Mouse (Mus musculus) cortical plate, adult 2 months (tissue): ENCODE measurements around the gene Eno2.

Experiments used
- CTCF ChIP-seq: fragments of 200-500 bp; IDR thresholded peaks from 2 replicates; pipeline ENCODE4 v1.5.1; 2011; ENCODE audit warnings: mild to moderate bottlenecking, control low read depth, low read length; ENCODE audit not compliant: insufficient read depth; ENCODE audit errors: extremely low read depth
- POLR2A ChIP-seq: fragments of 200-500 bp; IDR thresholded peaks from 2 replicates; pipeline ENCODE4 v1.6.1; 2011; ENCODE audit warnings: mild to moderate bottlenecking, low read length, control low read depth; ENCODE audit not compliant: insufficient read depth; ENCODE audit errors: extremely low read depth

DNA sequence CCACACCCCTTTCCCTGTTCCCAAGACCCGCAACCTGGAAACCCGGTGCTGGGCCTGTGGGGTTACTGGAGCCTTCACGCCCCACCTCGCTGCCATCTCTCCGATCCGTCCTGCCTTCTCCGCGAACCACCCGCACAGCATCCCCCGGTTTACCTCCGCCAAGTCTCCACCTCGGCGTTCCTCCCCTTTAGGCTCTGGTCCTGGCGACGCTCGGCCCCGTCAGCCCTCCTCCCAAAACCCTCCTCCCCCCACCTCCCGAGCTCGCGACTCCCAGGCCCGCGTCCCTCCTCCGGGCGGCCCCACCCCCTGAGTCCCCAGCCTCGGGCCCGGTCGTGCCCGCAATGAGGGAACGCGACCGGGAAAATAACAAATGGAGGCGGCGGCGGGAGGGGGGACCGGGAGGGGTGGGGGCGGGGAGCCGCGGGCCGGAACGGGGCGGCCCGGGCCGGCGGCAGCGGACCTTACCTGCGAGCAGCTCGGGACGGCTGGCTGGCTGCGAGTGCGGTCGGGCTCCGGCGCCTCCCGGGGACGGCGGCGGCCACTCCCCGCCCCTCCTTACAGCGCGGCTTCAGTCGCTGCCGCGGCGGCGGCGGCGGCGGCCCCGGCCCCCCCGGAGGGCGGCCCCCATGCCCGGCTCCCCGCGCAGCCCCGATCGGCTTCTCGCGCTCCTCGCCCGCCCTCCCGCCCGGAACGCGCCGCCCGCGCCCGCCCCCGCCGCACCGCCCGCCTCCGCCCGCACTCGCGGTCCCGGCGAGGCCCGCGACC, 13.5 kb downstream of the Eno2 start, which contains the start of the genes Gm45234 and Atn1:
- TF ChIP-seq POLR2A = no peak
- TF ChIP-seq CTCF = no peak
